Mouse (Mus musculus) stomach, embryonic 15.5 days (tissue): ENCODE results near the gene Fancl. TPM values are rescaled to one million over a fixed set of nuclear protein-coding genes. Genes with fewer than 3 reads are reported as not detected.
A peak's percentile ranks its signal among the peaks of the same experiment; 100 is the strongest.
"Not testable (repeated sequence)": the region's sequence is repeated elsewhere in the genome, so short reads cannot be mapped to it uniquely, and the experiment has no call there.

Experiments
- ATAC-seq: fragments of 200-750 bp; cut with Nextera tagmentation; 2 replicates; pipeline ENCODE4 v1.8.0; 2017; ENCODE audit warnings: low read depth, moderate number of reproducible peaks, moderate TSS enrichment; ENCODE audit not compliant: insufficient read depth, low FRiP score
- H3K27ac ChIP-seq: fragments of 300-500 bp; sonication (generic); 2 replicates; pipeline ENCODE4 v1.5.1; 2015; ENCODE audit warnings: mild to moderate bottlenecking, inconsistent platforms
- H3K27me3 ChIP-seq: fragments of 300-500 bp; sonication (generic); replicated peaks from 2 replicates; pipeline ENCODE4 v1.6.1; 2015; ENCODE audit warnings: inconsistent platforms
- H3K36me3 ChIP-seq: fragments of 300-500 bp; sonication (generic); 2 replicates; pipeline ENCODE4 v1.6.1; 2015; ENCODE audit warnings: inconsistent platforms
- H3K4me1 ChIP-seq: fragments of 300-500 bp; sonication (generic); 2 replicates; pipeline ENCODE4 v1.6.1; 2015; ENCODE audit warnings: inconsistent platforms
- H3K4me2 ChIP-seq: fragments of 300-500 bp; sonication (generic); 2 replicates; pipeline ENCODE4 v1.6.1; 2015; ENCODE audit warnings: mild to moderate bottlenecking, inconsistent platforms
- H3K4me3 ChIP-seq: fragments of 300-500 bp; sonication (generic); replicated peaks from 2 replicates; pipeline ENCODE4 v1.5.1; 2015; ENCODE audit warnings: inconsistent platforms
- H3K9ac ChIP-seq: fragments of 300-500 bp; sonication (generic); 2 replicates; pipeline ENCODE4 v1.6.1; 2015; ENCODE audit warnings: inconsistent platforms
- H3K9me3 ChIP-seq: fragments of 300-500 bp; sonication (generic); 2 replicates; pipeline ENCODE4 v1.6.1; 2016; ENCODE audit warnings: inconsistent platforms
- WGBS: fragments of 180-500 bp; shearing (Covaris S2); methylation state at CpG from one replicate; pipeline ENCODE4 v1.1.7; 2015; 5-methylcytosine and 5-hydroxymethylcytosine counted together
- polyA plus RNA-seq: library from polyadenylated mRNA; unstranded; fragments of >200 nt; fragmentation: Nextera tagmentation; extraction: Ambion mirVana; gene quantifications from 2 replicates; pipeline ENCODE4 v1.2.1, GENCODE M21; 2015

Gene Fancl
- polyA plus RNA-seq = 30.0 and 31.9 TPM in 2 replicates

- 98% methylated on average over 2 of the region's 2 CpGs for WGBS
- no peak for ATAC-seq
Measured at GRCm38 (mm10) chr11:26385971-26386370, at the start of gene Fancl. Fancl (plus strand) TSS chr11:26386135.

GRCm38 (mm10) chr11:26336848-26337247 is 49.1 kb upstream of the Fancl start:
- Histone ChIP-seq H3K9ac (no peak overlapping the region), H3K4me3 (no peak overlapping the region), H3K4me1 (no peaks in the 10 kb centered on the region), H3K27me3 (no peaks in the 10 kb centered on the region), H3K4me2 (no peak overlapping the region), H3K9me3 (no peaks in the 10 kb centered on the region), H3K27ac (no peak overlapping the region), H3K36me3 (no peaks in the 10 kb centered on the region)
- no peak for ATAC-seq
- WGBS = 59% methylated on average over 3 of the region's 3 CpGs

More at GRCm38 (mm10) chr11:26385971-26386370, at the start of gene Fancl:
- peak within 1 kb of the TSS; percentile 78 for H3K4me3 ChIP-seq
- no peaks in the 10 kb centered on the region for H3K36me3 ChIP-seq
- peak within 1 kb of the TSS; percentile 63 for H3K4me2 ChIP-seq
- H3K9ac ChIP-seq = peak within 1 kb of the TSS; percentile 83; the same call in 1 of the 2 replicates
- no peaks in the 10 kb centered on the region for H3K9me3 ChIP-seq
- no peaks in the 10 kb centered on the region for H3K27me3 ChIP-seq
- no peaks in the 10 kb centered on the region for H3K4me1 ChIP-seq
- H3K27ac ChIP-seq = peak within 1 kb of the TSS; percentile 86; the same call in 1 of the 2 replicates

DNA sequence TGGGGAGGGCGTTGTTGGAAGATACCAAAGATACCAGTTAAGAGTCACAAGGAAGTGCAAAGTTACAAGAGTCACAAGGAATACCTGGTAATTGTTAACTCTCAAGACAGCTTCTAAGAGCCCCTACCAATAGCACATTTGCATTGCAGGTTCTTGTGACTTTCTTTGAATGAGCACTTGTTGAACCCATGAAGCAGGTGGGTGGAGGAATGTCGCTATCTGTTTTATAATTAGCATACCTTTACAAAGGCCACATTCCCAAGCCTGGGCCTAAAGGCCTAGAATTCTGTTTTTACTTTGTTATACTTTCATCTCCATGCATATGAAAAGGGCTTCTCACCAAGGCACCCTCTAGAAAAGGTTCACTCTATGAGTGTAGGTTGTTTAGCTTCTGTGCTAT is 15.8 kb upstream of the Fancl start:
- ATAC-seq, H3K27ac ChIP-seq, H3K9ac ChIP-seq, H3K9me3 ChIP-seq, H3K27me3 ChIP-seq, H3K4me2 ChIP-seq, H3K4me3 ChIP-seq, H3K4me1 ChIP-seq, H3K36me3 ChIP-seq: not testable (repeated sequence)
- 74% methylated on average over 2 of the region's 2 CpGs for WGBS

- H3K4me1 ChIP-seq, H3K4me2 ChIP-seq, H3K27me3 ChIP-seq, ATAC-seq, H3K9me3 ChIP-seq, H3K27ac ChIP-seq, H3K9ac ChIP-seq, H3K36me3 ChIP-seq, H3K4me3 ChIP-seq: not testable (repeated sequence)
- 15% methylated on average over 1 of the region's 1 CpGs for WGBS
Measured at GRCm38 (mm10) chr11:26371980-26372379, 14.0 kb upstream of the Fancl start.

DNA sequence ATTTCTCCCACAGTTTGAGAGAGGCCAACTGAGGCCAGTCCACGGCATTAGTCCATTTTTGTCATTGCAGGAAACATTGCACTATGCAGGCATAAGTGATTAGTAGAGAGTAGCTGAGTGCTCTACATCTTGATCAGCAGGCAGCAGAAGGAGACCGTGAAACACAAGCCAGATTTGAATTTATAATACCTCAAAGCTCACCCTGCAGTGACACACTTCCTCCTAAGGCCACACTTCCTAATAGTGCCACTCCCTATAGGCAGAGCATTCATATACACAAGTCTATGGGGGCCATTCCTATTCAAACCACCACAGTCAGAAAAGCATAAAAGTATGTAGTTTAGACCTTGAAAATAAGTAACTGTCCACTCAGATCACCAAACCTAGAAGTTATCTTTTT is 11.8 kb upstream of the Fancl start:
- Histone ChIP-seq H3K27ac (no peak overlapping the region), H3K9me3 (no peaks in the 10 kb centered on the region), H3K9ac (no peak overlapping the region), H3K36me3 (no peaks in the 10 kb centered on the region), H3K27me3 (no peaks in the 10 kb centered on the region), H3K4me1 (no peaks in the 10 kb centered on the region), H3K4me3 (no peak overlapping the region), H3K4me2 (no peak overlapping the region)
- WGBS = 82% methylated on average over 2 of the region's 2 CpGs
- no peak for ATAC-seq

GRCm38 (mm10) chr11:26378074-26378473 is 7.9 kb upstream of the Fancl start:
- H3K4me1 ChIP-seq = no peaks in the 10 kb centered on the region
- H3K27me3 ChIP-seq = no peaks in the 10 kb centered on the region
- no peak for ATAC-seq
- no peak overlapping the region for H3K9ac ChIP-seq
- no peak overlapping the region for H3K4me2 ChIP-seq
- no peaks in the 10 kb centered on the region for H3K9me3 ChIP-seq
- H3K36me3 ChIP-seq = no peaks in the 10 kb centered on the region
- no peak overlapping the region for H3K4me3 ChIP-seq
- WGBS = 77% methylated on average over 2 of the region's 2 CpGs
- no peak overlapping the region for H3K27ac ChIP-seq

- H3K4me1 ChIP-seq = no peaks in the 10 kb centered on the region
- H3K4me2 ChIP-seq = no peak overlapping the region
- no peaks in the 10 kb centered on the region for H3K9me3 ChIP-seq
- WGBS = 64% methylated on average over 6 of the region's 6 CpGs
- no peak for ATAC-seq
- no peak overlapping the region for H3K9ac ChIP-seq
- no peak overlapping the region for H3K4me3 ChIP-seq
- H3K27ac ChIP-seq = no peak overlapping the region
- no peaks in the 10 kb centered on the region for H3K27me3 ChIP-seq
- H3K36me3 ChIP-seq = no peaks in the 10 kb centered on the region
Measured at GRCm38 (mm10) chr11:26381499-26381898, 4.4 kb upstream of the Fancl start.

DNA sequence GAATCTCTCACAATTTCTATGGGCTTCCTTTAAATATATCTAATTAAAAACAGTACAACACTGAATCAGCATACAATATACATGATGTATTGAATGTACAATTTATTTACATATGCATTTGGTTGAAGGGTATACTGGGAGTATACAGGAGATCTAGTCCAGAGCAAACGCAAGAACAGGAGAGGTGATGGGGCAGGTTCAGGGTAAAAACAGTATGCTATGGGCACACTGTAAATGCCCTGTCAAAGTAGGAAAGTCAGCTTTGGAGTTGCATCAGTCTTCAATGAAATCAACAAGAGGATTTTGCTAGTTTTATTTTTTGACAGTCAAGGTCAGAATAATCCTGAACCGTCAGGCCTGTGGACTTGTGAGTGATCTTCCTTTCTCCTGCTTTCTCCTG is 743 bp downstream of the Fancl start:
- WGBS = 47% methylated on average over 2 of the region's 2 CpGs
- ATAC-seq = 0 out of 2 replicates have a peak, but pooled peaks have one; percentile 7
- Histone ChIP-seq H3K9ac (peak overlapping the region; percentile 83; the same call in 1 of the 2 replicates), H3K4me3 (peak overlapping the region; percentile 78), H3K27ac (peak overlapping the region; percentile 86; the same call in 1 of the 2 replicates), H3K4me1 (no peaks in the 10 kb centered on the region), H3K36me3 (no peaks in the 10 kb centered on the region), H3K9me3 (no peaks in the 10 kb centered on the region), H3K4me2 (peak overlapping the region; percentile 63), H3K27me3 (no peaks in the 10 kb centered on the region)

GRCm38 (mm10) chr11:26387087-26387611 is 1.2 kb downstream of the Fancl start:
- Histone ChIP-seq H3K9ac (peak overlapping the region; percentile 83), H3K4me1 (no peaks in the 10 kb centered on the region), H3K27me3 (no peaks in the 10 kb centered on the region), H3K4me2 (peak overlapping the region; percentile 63), H3K36me3 (no peaks in the 10 kb centered on the region), H3K4me3 (peak overlapping the region; percentile 78), H3K27ac (peak overlapping the region; percentile 86), H3K9me3 (no peaks in the 10 kb centered on the region)
- under 1% methylated on average over 42 of the region's 42 CpGs for WGBS
- ATAC-seq = peak; percentile 100

- H3K36me3 ChIP-seq = no peaks in the 10 kb centered on the region
- WGBS = 60% methylated on average over 3 of the region's 3 CpGs
- H3K4me3 ChIP-seq = no peak overlapping the region
- no peak overlapping the region for H3K4me2 ChIP-seq
- H3K27me3 ChIP-seq = no peaks in the 10 kb centered on the region
- no peak overlapping the region for H3K9ac ChIP-seq
- no peak for ATAC-seq
- H3K27ac ChIP-seq = no peak overlapping the region
- H3K9me3 ChIP-seq = no peaks in the 10 kb centered on the region
- H3K4me1 ChIP-seq = no peaks in the 10 kb centered on the region
Measured at GRCm38 (mm10) chr11:26395561-26395960, 9.6 kb downstream of the Fancl start.

DNA sequence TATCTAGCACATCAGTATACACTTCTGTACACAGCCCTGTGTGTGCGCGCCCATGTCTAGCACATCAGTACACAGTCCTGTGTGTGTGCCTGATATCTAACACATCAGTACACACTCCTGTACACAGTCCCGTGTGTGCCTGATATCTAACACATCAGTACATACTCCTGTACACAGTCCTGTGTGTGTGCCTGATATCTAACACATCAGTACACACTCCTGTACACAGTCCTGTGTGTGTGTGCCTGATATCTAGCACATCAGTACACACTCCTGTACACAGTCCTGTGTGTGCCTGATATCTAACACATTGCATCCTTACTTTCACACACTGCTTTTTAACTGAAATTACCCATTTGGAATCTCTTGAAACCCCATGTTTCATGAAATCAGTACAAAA is 27.0 kb downstream of the Fancl start:
- no peak overlapping the region for H3K27ac ChIP-seq
- ATAC-seq = no peak
- H3K4me1 ChIP-seq = no peaks in the 10 kb centered on the region
- H3K27me3 ChIP-seq = no peaks in the 10 kb centered on the region
- no peak overlapping the region for H3K9ac ChIP-seq
- H3K4me3 ChIP-seq = no peak overlapping the region
- no peak overlapping the region for H3K4me2 ChIP-seq
- WGBS = 91% methylated on average over 3 of the region's 3 CpGs
- H3K9me3 ChIP-seq = no peaks in the 10 kb centered on the region
- H3K36me3 ChIP-seq = no peaks in the 10 kb centered on the region

- no peak overlapping the region for H3K4me3 ChIP-seq
- ATAC-seq = no peak
Measured at GRCm38 (mm10) chr11:26421472-26421871, 35.5 kb downstream of the Fancl start.

GRCm38 (mm10) chr11:26434229-26434628 is 48.3 kb downstream of the Fancl start:
- Histone ChIP-seq H3K4me3 (no peak overlapping the region), H3K27me3 (no peaks in the 10 kb centered on the region), H3K36me3 (no peaks in the 10 kb centered on the region), H3K4me1 (no peaks in the 10 kb centered on the region), H3K4me2 (no peak overlapping the region), H3K27ac (no peak overlapping the region), H3K9ac (no peak overlapping the region), H3K9me3 (no peaks in the 10 kb centered on the region)
- ATAC-seq = no peak

More at GRCm38 (mm10) chr11:26421472-26421871, 35.5 kb downstream of the Fancl start:
- Histone ChIP-seq H3K4me2 (no peak overlapping the region), H3K4me1 (no peaks in the 10 kb centered on the region), H3K36me3 (no peaks in the 10 kb centered on the region), H3K27ac (no peak overlapping the region), H3K9me3 (no peaks in the 10 kb centered on the region), H3K9ac (no peak overlapping the region), H3K27me3 (no peaks in the 10 kb centered on the region)
- 48% methylated on average over 2 of the region's 2 CpGs for WGBS
